Mouse (Mus musculus): ENCODE measurements at regions not wholly inside any gene's neighbourhood (a gene's known extent, or its start where the extent isn't known, plus 50 kb on each side); places are given as distances from the start of the nearest gene placed in this dataset.

DNA sequence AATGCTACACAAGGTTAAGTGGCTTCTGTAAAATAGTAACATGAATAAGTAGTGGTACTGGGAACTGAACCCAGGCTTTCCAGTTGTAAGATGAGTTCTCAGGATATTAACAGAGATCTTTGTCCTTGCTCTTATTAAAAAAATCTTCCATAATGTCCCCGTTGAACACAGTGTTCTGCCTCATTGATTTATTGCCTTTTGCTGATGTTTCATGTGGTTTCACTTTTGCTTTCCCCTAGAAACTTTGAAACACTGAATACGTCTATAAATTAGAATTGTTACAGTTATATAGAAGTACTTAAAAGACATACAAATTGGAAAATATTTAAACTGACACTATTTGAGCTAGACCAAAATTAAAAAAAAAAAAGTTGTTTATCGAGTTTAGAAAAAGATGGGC lies 166.8 kb upstream of the Epha7 start:
- no peak for DNase-seq (ENCODE audit: low spot score in 2 of 2)

DNA sequence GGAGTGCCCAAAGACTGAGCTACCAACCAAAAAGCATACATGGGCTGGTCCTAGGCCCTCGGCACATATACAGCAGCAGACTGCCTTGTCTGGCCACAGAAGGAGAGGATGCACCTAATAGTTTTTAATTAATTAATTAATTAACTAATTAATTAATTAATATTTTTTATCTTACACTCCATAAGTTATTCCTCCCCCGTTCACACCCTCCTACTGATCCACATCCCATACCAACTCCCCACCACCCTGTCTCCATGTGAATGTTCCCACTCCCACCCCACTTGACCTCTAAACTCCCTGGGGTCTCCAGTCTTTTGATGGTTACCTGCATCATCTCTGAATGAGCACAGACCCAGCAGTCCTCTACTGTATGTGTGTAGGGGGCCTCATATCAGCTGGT lies 153.5 kb upstream of the Epha7 start:
- DNase-seq (ENCODE audit: low spot score in 2 of 2): no peak

DNA sequence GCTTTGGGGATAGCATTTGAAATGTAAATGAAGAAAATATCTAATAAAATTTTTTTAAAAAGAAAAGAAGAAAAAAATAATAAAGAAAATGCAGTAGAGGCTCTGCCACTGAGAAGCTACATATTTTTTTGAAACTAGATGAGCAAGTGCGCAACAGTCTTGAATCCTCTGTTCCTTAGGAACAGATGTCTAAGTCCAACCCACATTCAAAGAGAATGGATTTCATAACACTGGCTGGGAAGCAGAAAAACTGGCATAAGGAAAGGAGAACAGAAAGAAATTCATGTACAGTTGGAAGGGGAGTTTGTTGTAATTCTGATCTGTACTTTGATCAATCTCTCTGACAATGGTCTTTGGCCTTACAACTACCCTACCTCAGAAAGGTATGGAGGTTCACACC lies 114.8 kb upstream of the Epha7 start:
- DNase-seq (ENCODE audit: low spot score in 2 of 2): peak in 1 of 2 experiments; percentile 10

DNA sequence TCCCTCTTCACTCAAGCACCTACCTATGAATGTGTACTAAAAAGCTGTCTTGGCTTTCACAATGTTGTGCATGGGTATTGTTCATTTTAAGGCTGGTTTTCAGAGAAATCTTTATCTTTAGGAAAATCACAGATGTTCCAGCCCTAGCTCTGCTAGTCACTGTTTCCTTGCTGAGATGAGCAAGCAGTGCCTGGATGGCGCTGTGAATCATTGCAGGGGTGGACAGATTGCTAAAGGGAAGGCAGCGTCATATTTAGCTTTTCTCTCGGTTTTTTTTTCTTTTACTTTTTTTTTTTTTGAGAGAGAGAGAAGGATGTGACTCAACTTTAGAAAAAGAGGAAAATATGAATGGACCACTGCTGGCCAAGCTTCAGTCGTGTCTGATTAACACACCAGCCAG lies 112.5 kb upstream of the Epha7 start:
- peak in 1 of 2 experiments; percentile 14 for DNase-seq (ENCODE audit: low spot score in 2 of 2)

DNA sequence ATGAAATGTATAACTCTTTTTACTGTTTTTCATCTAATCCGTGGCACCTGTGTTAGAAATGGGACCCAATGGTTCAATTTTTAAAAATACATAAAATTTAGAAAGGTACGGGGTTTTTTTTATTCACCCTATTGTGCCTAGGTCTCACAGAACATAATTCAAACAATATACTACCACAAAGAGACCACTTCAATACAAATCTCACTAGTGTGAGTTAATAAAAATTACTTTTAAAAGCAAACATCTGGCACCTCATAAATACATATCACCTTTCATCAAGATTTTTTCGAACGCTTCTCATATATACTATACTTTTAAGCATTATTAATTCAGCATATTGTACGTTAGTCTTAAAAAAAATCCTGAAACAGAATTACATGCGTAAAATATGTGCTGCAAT lies 109.6 kb upstream of the Epha7 start:
- DNase-seq (ENCODE audit: low spot score in 2 of 2): no peak
